Mouse (Mus musculus) heart, embryonic 11.5 days (tissue): ENCODE measurements at regions not wholly inside any gene's neighbourhood (a gene's known extent, or its start where the extent isn't known, plus 50 kb on each side); places are given as distances from the start of the nearest gene placed in this dataset.

Source experiments
- ATAC-seq: fragments of 200-750 bp; cut with Nextera tagmentation; replicated peaks from 2 replicates; pipeline ENCODE4 v1.8.0; 2017; ENCODE audit warnings: moderate library complexity; ENCODE audit not compliant: insufficient number of reproducible peaks, low FRiP score, low TSS enrichment
- H3K27ac ChIP-seq: fragments of 300-500 bp; sonication (generic); 2 replicates; pipeline ENCODE4 v1.5.1; 2014; ENCODE audit warnings: mild to moderate bottlenecking, low read depth, low read length
- H3K27me3 ChIP-seq: fragments of 300-500 bp; sonication (generic); 2 replicates; pipeline ENCODE4 v1.6.1; 2014; ENCODE audit warnings: mild to moderate bottlenecking, low read length, mixed read lengths; ENCODE audit not compliant: control insufficient read depth, insufficient read depth
- H3K36me3 ChIP-seq: fragments of 300-500 bp; sonication (generic); 2 replicates; pipeline ENCODE4 v1.6.1; 2014; ENCODE audit warnings: mild to moderate bottlenecking, low read length, moderate library complexity, mixed read lengths; ENCODE audit not compliant: control insufficient read depth, insufficient read depth
- H3K4me1 ChIP-seq: fragments of 300-500 bp; sonication (generic); 2 replicates; pipeline ENCODE4 v1.6.1; 2014; ENCODE audit warnings: low read length; ENCODE audit not compliant: control insufficient read depth, insufficient read depth
- H3K4me2 ChIP-seq: fragments of 300-500 bp; sonication (generic); 2 replicates; pipeline ENCODE4 v1.6.1; 2014; ENCODE audit warnings: mild to moderate bottlenecking, moderate library complexity
- H3K4me3 ChIP-seq: fragments of 300-500 bp; sonication (generic); 2 replicates; pipeline ENCODE4 v1.5.1; 2014; ENCODE audit warnings: low read depth, low read length
- H3K9ac ChIP-seq: fragments of 300-500 bp; sonication (generic); 2 replicates; pipeline ENCODE4 v1.6.1; 2014; ENCODE audit warnings: mild to moderate bottlenecking, low read depth, low read length, moderate library complexity
- H3K9me3 ChIP-seq: fragments of 300-500 bp; sonication (generic); replicated peaks from 2 replicates; pipeline ENCODE4 v1.6.1; 2016; ENCODE audit warnings: low read length; ENCODE audit not compliant: control insufficient read depth
- WGBS: fragments of 180-500 bp; shearing (Covaris S2); extraction: QIAGEN DNeasy Blood & Tissue Kit; methylation state at CpG from one replicate; pipeline ENCODE4 v1.1.7; 2014; ENCODE audit not compliant: insufficient replicate concordance; 5-methylcytosine and 5-hydroxymethylcytosine counted together

GRCm38 (mm10) chr12:107669450-107669849, 181.0 kb downstream of the 3110018I06Rik start:
- no peak overlapping the region for H3K4me2 ChIP-seq
- ATAC-seq, result no peak
- 93% methylated on average over 6 of the region's 6 CpGs for WGBS
- H3K27ac ChIP-seq, result no peak overlapping the region
- H3K27me3 ChIP-seq, result no peaks in the 10 kb centered on the region
- H3K9ac ChIP-seq, result no peak overlapping the region
- H3K4me3 ChIP-seq, result no peak overlapping the region
- H3K9me3 ChIP-seq, result no peaks in the 10 kb centered on the region
- no peaks in the 10 kb centered on the region for H3K4me1 ChIP-seq
- no peaks in the 10 kb centered on the region for H3K36me3 ChIP-seq

- ATAC-seq, result no peak
- Histone ChIP-seq H3K36me3 (no peaks in the 10 kb centered on the region), H3K9me3 (no peaks in the 10 kb centered on the region), H3K4me1 (no peaks in the 10 kb centered on the region), H3K9ac (no peak overlapping the region), H3K27ac (no peak overlapping the region), H3K4me2 (no peak overlapping the region), H3K4me3 (no peak overlapping the region), H3K27me3 (no peaks in the 10 kb centered on the region)
- 71% methylated on average over 10 of the region's 10 CpGs for WGBS
Measured at GRCm38 (mm10) chr12:107669910-107670309, 181.5 kb downstream of the 3110018I06Rik start.

GRCm38 (mm10) chr12:107677076-107677475, 188.6 kb downstream of the 3110018I06Rik start:
- Histone ChIP-seq H3K27ac (no peak overlapping the region), H3K27me3 (no peaks in the 10 kb centered on the region), H3K36me3 (no peaks in the 10 kb centered on the region), H3K4me3 (no peak overlapping the region), H3K4me1 (no peaks in the 10 kb centered on the region), H3K4me2 (no peak overlapping the region), H3K9me3 (no peaks in the 10 kb centered on the region), H3K9ac (no peak overlapping the region)
- WGBS, result 26% methylated on average over 7 of the region's 7 CpGs
- no peak for ATAC-seq

GRCm38 (mm10) chr12:107687447-107687846, 199.0 kb downstream of the 3110018I06Rik start:
- Histone ChIP-seq H3K27ac (no peak overlapping the region), H3K9me3 (no peaks in the 10 kb centered on the region), H3K27me3 (no peaks in the 10 kb centered on the region), H3K4me2 (no peak overlapping the region), H3K36me3 (no peaks in the 10 kb centered on the region), H3K9ac (no peak overlapping the region), H3K4me3 (no peak overlapping the region), H3K4me1 (peaks cover 9% of the 10 kb centered on the region)
- 47% methylated on average over 2 of the region's 2 CpGs for WGBS
- ATAC-seq, result no peak

GRCm38 (mm10) chr12:107689418-107689817, 201.0 kb downstream of the 3110018I06Rik start:
- H3K9ac ChIP-seq, result no peak overlapping the region
- no peak for ATAC-seq
- WGBS, result 67% methylated on average over 7 of the region's 7 CpGs

GRCm38 (mm10) chr12:107690061-107690460, 201.6 kb downstream of the 3110018I06Rik start:
- Histone ChIP-seq H3K4me3 (no peak overlapping the region), H3K27ac (no peak overlapping the region), H3K4me1 (peaks cover 9% of the 10 kb centered on the region), H3K27me3 (no peaks in the 10 kb centered on the region), H3K4me2 (no peak overlapping the region), H3K36me3 (no peaks in the 10 kb centered on the region), H3K9ac (no peak overlapping the region), H3K9me3 (no peaks in the 10 kb centered on the region)
- 80% methylated on average over 3 of the region's 3 CpGs for WGBS
- no peak for ATAC-seq

More at GRCm38 (mm10) chr12:107689418-107689817, 201.0 kb downstream of the 3110018I06Rik start:
- Histone ChIP-seq H3K4me3 (no peak overlapping the region), H3K4me2 (no peak overlapping the region), H3K36me3 (no peaks in the 10 kb centered on the region), H3K9me3 (no peaks in the 10 kb centered on the region), H3K27ac (no peak overlapping the region), H3K27me3 (no peaks in the 10 kb centered on the region), H3K4me1 (peaks cover 9% of the 10 kb centered on the region)

GRCm38 (mm10) chr12:107693693-107694092, 205.3 kb downstream of the 3110018I06Rik start:
- Histone ChIP-seq H3K4me2 (no peak overlapping the region), H3K4me1 (no peaks in the 10 kb centered on the region), H3K27ac (no peak overlapping the region), H3K4me3 (no peak overlapping the region), H3K9ac (no peak overlapping the region), H3K9me3 (no peaks in the 10 kb centered on the region), H3K36me3 (no peaks in the 10 kb centered on the region), H3K27me3 (no peaks in the 10 kb centered on the region)
- no peak for ATAC-seq
- 86% methylated on average over 6 of the region's 6 CpGs for WGBS

GRCm38 (mm10) chr12:107695014-107695413, 206.6 kb downstream of the 3110018I06Rik start:
- no peak for ATAC-seq
- 88% methylated on average over 2 of the region's 2 CpGs for whole genome bisulfite sequencing
- no peaks in the 10 kb centered on the region for H3K4me1 ChIP-seq
- H3K27ac ChIP-seq, result no peak overlapping the region
- no peak overlapping the region for H3K4me2 ChIP-seq
- H3K9me3 ChIP-seq, result no peaks in the 10 kb centered on the region
- H3K4me3 ChIP-seq, result no peak overlapping the region
- H3K27me3 ChIP-seq, result no peaks in the 10 kb centered on the region
- H3K9ac ChIP-seq, result no peak overlapping the region
- H3K36me3 ChIP-seq, result no peaks in the 10 kb centered on the region

GRCm38 (mm10) chr12:107695438-107696267, 207.2 kb downstream of the 3110018I06Rik start:
- no peaks in the 10 kb centered on the region for H3K27me3 ChIP-seq
- no peaks in the 10 kb centered on the region for H3K4me1 ChIP-seq
- H3K36me3 ChIP-seq, result no peaks in the 10 kb centered on the region
- H3K4me2 ChIP-seq, result no peak overlapping the region
- ATAC-seq, result no peak
- no peaks in the 10 kb centered on the region for H3K9me3 ChIP-seq
- 80% methylated on average over 13 of the region's 13 CpGs for WGBS
- no peak overlapping the region for H3K4me3 ChIP-seq
- H3K27ac ChIP-seq, result no peak overlapping the region
- H3K9ac ChIP-seq, result no peak overlapping the region
